Mouse (Mus musculus) retina, postnatal 1 day (tissue): ENCODE results near the gene Trmt6.

ENCODE experiments used
- DNase-seq: peaks from one replicate; pipeline ENCODE4 v3.0.0-alpha.2; 2012

Gene Trmt6

DNA sequence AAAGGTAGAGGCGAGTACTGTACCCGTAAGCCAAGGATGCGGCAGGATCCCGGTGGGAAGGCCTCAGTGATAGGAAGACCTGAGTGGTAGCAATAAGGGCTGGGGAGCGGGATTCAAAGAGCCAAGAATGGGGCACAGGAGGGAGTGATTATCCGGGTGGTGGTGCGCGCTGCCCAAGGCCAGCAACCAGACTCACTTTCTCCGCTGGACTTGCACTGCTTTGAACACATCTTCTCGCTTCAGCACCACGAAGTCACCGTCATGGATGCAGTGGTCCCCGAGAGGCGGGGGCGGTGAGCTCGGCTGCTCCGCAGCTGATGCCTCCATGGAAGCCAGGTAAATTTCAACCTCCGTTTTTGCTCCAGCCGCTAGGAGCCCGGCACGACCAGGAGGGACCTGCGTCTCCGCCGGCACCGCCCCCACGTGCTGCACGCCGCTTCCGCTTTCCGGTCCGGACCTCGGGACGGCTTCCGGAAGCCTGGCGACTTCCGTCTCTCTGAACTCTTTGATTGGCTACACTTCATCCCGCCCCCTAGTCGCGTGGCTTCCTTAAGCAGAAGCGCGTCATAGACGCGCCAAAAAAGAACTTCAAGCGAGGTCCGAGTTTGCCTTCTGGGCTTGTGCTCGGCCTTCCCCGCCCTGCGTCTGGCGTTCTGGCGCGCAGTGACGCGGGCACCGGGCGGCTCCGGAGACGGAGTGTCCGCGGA is at the start of gene Trmt6, which contains the start of gene Mcm8:
Gene Trmt6 (minus strand): TSS at position 448 of the 707 bp plus-strand sequence.
Gene Mcm8 (plus strand): TSS at position 534 of the 707 bp plus-strand sequence.
- DNase-seq: peak; percentile 99

DNA sequence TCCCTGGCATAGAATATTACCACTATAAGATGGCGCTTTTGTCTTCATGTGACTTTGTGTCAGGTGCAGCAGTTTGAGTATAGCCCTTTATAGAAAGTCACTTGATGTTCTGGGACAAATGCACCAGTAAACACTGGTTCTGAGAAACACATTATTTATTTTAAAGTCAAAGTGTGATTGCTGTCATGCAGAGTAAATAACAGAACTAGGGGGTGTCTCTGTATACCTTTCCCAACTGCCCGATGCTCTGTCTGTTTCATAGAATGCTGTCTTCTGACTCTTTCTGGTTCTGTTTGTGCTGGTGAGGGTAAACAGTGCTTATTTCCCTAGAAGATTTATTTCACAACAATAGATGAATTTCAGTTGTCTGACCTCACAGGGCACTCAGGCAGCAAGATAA is 47.5 kb upstream of the Trmt6 start:
- DNase-seq: no peak

DNA sequence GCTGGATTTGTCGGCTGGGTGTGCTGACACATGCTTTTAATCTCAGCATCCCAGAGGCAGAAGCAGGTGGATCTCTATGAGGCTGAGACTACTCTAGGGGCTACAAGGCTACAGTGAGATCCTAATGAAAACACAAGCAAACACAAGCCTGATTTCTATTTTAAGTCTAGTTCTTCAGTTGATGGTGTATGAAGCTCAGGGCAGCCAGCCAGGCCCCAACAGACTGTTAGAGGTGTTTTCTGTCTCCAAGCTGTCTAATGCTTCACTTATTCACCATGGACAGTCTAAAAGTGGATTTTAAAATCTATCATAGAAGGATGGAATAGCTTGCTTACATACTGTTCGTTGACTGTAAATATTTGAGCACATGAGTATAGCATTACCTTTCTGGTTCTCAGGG is 45.6 kb upstream of the Trmt6 start:
- DNase-seq: no peak

DNA sequence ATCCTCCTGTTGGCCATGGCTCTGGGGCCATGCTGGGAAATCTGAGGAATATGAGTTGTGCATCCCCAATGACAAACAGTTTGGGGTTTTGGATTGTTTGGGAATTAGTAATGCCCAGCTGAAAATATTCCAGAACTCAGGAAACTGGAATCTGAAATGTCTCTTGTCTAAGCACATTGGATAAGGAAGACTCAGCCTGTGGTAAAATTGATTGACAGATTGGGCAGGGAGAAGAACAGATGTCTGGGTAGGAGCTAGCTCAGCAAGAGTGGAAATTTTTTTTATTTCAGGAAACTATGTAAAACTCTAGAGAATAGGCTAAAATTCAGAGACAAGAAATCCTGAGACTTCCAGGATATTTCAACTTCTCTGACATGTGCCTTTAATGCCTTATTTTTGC is 44.6 kb upstream of the Trmt6 start:
- no peak for DNase-seq

DNA sequence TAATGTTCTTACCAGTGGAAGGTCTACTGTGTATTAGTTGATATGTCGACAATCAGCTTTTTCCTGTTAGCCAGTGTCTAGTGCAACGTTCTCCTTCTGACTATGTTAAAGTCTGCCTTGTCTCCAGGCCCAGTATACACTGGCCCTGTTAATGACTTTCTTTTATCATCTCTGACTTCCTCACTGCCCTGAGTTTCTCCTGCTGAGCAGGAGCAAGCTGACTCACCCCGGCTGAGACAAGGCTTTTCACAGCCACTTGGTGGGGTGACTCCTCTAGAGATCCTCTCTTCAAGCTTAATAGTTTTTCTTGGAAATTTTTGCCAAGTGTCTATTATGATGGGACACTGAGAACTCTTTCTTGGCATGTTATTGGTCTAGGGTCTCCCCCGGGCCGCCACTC is 40.5 kb upstream of the Trmt6 start:
- no peak for DNase-seq

DNA sequence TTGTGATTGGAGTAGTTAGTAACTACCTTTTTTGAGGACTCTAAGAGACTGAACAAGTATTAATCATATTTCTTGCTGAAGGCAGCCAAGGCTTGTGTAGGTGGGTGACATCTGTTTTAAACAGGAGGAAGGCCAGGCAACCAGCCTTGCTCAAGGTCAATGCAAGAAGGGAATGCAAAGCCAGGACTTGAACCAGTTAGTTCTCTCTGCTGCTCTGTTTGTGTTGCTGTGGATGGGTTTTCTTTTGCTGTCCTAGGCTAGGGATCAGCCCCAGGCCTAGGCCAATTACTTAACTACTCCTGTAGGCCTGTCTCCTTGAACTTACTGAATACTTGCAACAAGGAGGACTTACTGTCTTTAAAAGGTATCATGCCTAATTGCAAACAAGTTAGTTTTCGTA is 37.2 kb upstream of the Trmt6 start:
- DNase-seq: no peak

DNA sequence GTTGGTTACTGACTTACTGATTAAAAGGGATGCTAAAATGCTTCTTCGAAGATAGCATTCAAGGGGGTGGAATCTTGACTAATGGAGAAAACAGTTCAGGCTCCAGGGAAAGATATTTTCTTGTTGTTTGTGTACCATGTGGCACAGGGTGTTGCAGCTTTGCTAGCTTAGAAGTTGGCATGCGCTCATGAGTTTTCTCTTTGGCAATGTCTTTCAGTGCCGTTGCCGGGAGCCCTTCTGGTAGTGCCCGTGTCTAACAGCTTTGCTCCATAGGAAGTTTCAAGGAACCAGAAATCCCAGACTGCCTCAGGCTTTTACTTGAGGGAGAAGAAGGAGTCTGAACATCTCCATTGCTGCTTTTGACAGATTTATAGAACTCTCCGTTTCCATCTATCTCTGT is 33.3 kb upstream of the Trmt6 start:
- DNase-seq: no peak

DNA sequence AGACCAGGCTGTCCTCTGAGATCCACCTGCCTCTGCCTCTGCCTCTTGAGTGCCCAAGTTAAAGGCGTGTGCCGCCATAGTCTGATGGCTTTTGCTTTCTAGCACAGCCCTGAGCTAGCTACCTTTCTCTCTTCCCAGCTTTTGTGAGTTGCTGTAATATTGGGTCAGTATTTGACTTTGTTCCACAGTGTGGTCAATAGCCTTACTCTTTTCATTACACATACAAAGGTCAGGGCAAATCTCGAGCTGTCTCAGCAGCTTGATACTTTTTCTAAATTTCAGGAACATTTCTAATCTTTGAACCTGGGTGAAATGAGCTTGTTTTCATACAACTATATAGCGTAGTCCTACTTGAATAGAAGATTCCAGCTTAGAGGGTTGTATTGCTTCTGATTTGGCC is 32.5 kb upstream of the Trmt6 start:
- no peak for DNase-seq

DNA sequence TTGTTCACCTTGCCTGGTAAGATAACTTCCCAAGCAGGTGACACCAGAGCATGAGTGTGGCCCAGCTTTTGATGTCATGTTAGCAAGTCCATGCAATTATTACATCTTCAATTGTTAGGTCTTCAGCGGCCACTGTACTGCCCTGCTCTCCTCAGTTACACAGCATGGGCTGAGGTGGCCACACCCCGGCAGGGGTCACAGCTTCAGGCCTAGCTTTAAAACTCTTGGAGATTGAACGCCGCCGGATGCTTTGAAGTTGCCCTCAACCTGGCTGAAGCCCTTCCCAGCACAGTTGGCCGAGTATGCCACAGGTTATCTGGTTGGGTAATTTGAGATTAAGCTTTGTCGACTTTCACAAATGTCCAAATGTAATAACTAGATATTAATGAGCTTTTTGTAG is 31.7 kb upstream of the Trmt6 start:
- peak; percentile 4 for DNase-seq

DNA sequence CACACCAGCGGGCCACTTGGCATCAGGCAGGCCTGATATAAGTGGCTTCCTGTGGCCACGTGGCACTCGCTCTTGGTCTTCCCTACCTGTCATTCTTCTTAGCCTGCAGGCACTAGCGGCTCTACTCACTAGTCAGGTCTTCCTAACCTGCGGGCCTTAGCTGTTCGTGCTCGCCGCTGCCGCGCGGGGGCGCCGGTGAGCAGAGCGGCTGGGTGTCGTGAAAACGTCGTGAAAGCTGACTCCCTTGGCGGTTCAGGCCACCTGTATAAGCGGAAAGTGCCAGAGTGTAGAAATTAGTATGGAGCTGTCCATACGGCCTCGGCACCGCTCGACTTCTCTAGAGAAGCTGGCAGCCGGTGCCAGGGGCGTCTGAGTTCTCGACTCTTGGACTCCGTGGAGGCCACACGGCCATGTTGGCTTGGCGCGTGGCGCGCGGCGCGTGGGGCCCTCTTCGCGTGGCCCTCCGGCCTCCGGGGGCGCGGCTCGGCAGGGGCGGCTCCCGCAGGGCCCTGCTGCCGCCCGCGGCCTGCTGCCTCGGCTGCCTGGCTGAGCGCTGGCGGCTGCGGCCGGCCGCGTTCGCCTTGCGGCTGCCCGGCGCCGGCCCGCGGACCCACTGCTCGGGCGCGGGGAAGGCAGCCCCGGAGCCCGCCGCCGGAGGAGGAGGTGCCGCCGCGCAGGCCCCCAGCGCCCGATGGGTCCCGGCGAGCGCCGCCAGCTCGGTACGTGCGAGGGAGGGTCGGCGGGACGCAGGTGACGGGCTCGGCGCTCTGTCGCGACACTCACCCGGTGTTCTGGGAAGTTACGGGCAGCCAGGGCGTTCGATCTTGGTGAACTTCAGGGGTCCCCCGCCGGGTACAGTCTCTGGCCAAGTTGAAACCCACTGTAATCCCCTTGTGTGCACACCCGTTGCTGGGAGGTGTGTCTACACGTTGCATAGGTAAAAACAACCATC is 30.8 kb upstream of the Trmt6 start, which contains the start of gene Crls1:
Gene Crls1 (plus strand): TSS at position 260 of the 952 bp plus-strand sequence.
- peak; percentile 97 for DNase-seq

DNA sequence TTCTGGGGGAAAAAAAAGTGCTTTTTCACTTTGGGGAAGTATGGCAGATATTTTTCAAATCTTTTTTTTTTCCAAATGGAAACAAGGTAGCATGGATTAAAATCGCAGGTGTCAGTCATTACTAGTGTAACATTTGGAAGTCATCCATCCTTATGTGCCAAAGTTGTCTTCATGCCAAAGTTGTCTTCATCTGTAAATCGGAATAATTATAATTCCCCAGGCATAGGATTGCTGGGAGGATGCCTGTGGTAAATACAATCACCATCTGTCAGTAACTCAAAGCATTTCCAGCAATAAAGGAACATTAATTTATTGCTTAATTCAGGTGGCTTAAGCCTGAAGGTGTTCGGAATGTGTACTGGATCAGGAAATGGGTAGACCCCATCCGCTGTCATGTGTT is 25.2 kb upstream of the Trmt6 start:
- no peak for DNase-seq

DNA sequence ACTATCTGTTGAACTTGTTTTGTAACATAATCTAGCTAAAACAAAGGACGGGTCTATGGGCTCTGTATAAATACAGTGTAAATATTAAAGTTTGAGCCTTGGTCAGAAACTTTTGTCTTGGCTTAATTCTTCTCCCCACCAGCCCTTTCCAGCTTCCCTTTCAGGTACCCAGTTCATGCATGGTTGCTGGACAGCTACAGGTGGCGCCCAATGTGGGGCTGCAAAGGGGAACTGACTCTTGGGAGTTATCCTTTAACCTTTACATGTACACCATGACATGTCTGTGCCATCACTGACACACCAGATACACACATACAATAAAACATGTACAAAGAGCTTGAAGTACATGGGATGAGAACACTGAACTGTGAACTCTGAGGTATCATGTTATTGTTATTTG is 12.9 kb downstream of the Trmt6 start:
- DNase-seq: no peak

DNA sequence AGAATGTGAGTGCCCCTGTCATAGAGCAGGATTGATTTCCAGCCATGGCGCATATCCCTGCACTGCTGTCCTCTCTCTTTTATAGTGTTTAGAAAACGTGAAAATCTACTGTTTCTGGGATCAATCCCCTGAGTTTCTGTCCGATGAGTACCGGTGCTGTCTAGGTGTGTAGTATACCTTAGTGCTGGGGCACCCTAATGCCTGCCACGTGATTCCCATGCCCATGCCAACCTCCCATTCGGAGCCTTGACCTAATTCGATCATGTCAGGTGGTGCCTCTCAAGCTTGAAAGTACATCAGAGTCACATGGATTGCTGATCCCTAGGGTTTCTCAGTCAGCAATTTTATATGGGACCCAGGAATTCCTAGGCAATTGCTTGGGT is 21.7 kb downstream of the Trmt6 start:
- no peak for DNase-seq

DNA sequence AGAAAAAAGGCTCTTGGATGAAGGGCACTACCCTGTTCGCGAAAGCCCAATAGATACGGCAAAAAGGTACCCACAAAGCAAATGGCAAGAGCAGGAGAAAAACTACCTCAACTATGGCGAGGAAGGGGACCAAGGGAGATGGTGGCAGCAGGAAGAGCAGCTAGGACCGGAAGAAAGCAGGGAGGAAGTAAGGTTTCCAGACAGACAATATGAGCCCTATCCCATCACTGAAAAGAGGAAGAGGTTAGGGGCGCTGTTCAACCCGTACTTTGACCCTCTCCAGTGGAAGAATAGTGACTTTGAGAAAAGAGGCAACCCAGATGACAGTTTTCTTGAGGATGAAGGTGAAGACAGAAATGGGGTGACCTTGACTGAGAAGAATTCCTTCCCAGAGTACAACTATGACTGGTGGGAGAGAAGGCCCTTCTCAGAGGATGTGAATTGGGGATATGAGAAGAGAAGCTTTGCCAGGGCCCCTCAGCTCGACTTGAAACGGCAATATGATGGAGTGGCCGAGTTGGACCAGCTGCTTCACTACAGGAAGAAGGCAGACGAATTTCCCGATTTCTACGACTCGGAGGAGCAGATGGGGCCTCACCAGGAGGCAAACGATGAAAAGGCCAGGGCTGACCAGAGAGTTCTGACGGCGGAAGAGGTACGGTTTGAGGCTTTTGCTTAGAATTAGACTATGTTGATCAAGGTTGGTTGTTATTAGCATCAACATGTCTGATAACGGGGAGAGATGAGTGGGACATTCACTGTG is 22.2 kb downstream of the Trmt6 start:
- DNase-seq: no peak

DNA sequence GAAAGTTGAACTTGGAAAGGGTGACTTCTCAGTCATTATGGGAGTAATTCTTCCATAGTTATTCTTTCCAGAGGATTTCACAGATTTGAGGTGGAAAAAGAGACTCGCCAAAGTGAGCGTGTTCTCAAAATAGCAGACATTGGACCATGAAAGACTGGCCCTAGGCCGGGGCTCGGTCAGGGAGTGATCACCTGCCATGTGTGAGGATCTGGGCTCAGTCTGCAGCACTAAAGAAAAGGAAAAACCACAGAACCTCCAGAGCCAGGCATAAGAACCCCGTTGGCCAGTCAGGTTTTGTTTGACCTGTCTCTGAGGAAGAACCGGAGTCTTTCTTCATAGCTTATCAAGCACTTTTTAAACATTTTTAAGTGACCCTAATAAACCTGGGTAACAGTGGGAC is 31.8 kb downstream of the Trmt6 start:
- no peak for DNase-seq

DNA sequence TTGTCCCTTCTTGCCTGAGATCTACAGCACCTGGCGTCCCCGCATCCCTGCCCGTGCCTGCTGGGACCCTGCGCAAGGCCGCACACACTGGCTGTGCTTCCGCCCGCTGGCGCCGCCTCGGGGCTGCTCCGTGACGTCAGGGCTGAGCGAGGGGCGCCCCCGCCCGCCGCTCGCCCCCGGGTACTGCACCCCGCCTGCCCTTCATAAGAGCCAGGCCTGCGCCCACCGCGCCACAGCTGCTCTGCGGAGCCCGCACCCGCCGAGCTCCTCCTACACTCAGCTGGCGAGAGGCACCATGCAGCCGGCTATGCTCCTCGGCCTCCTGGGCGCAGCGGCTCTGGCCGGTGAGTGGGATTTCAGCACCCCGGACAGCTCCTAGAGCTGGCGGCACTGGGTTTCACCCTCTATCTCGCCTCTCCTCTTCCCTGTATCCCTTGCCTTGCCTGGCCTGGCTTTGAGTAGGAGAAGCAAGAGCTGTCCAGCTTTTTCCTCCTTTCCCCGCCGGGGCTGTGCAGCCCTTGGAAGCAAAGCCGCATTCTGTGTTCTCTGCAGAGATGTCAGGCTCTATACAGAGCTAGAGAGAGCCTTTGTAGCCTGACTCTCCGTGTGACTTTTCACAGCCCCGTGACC is 34.3 kb downstream of the Trmt6 start:
- peak; percentile 96 for DNase-seq

DNA sequence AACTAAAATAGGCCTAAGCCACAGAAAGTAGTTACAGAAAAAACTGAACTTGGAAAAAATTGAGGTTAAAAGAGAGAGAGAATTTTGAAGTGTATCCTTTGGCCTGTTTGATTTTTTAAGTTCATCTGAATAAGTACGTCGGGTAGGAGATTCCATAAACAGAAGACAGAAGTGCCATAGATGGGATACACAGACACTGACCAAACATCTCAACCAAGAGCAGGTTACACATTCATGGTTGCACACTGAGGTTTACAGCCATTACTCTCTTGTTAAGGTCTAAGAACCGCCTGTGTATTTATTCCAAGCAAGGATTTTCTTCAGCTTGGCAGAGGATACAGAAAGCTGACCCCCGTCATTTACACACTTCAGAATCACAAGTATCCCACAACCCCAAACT is 34.9 kb downstream of the Trmt6 start, which contains the start of gene Chgb:
Gene Chgb (plus strand): TSS at position 301 of the 400 bp plus-strand sequence.
- DNase-seq: no peak

DNA sequence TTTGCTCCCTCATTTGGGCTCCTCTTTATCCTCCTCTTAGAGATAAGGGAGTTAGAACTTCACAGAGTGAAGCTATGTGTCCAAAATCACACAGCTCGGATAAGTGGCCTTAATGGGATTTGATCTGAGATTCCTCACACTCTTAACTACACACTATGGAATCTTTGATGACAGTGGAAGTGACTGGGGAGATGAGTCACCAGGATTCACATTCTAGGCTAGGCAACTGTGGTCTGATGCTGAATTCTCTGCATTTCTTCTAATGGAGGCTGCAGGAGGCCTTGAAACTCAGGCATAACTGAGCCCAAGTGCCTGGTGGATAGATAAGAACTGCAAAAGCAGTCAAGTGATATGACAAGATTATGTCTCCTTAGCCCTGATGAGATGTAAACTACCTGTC is 45.0 kb downstream of the Trmt6 start:
- DNase-seq: no peak

DNA sequence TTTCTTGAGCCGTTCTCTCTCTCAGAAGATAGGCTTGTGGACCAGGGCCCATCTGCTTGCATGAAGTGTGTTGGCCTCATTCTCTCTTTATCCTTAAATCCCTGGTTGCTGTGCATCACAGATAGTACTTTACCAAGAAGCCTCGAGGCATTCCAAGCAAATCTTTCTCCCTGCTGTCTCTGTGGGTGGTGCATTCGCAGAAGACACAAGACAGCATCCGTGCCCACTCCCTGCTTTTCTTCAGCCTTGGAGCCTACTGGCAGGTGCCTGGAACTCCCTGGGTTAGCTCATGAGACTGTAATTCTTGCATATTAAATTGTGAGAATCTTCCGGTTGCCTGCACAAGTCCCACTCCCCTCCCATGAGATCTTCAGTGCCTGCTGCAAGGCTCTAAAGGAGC is 57.9 kb downstream of the Trmt6 start:
- peak; percentile 50 for DNase-seq
